Mouse (Mus musculus) T-helper 1 cell (primary cell): ENCODE results near the gene Suv39h2.

Experiments used
- in situ Hi-C: fragments of 300-600 bp; cut with MboI, MseI; formaldehyde crosslinking; loops from one replicate; pipeline ENCODE4 v1.15.1; 2025; ENCODE audit warnings: high pct_unique_total_duplicates

Suv39h2 gene

DNA sequence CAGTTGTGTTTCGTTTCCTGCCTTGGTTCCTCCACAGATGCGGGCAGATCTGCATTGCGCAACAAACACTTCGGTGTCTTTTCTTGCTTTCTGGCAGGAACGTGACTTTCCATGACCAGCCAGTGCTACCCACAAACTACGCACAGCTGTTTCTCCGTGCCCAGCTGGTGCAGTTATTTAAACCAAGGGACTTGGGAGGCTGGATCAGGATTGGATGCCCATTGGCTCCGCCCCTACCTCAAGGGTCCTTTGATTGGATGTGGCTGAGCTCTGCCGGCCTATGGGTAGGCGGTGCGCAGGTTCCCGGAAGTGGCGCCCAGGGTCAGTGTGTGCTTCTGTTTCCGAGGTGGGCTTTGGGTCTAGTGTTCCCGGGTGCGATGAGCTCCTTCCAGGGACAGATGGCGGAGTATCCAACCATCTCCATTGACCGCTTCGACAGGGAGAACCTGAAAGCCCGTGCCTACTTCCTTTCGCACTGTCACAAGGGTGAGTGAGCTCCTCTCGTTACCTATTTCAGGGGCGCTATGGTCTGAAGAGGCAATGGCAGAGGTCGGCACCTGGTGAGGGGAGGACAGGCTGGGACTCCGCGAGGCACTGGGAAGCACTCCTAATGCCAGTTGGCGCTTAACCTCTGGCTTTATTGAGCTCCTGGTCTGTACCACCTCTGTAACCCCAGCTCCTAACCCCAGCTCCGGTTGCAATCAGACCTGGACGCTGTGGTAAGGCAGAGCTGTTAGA lies 50.8 kb downstream of the Suv39h2 start, which contains the start of gene Dclre1c:
Gene Dclre1c (plus strand): TSS at position 291 of the 738 bp plus-strand sequence.
- in situ Hi-C loops, result no loop called here

DNA sequence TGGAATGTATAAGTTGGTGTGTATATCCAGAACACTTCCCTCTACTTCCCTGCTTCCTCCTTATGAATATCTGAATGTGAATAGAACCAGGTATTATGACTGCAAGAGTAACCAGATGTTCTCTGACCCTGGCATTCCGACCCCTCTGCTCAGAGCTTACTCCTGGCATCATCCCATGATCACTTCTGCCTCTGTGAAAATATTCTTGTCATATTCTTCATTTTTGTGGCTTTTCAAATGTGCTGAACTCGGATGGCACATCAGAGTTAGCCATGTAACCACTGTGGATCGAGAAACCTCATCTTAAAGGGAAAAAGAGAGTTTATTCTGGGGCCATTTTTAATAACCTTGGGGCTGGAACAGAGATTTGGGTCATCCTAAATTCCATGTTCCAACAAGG lies 52.3 kb downstream of the Suv39h2 start, which contains the start of gene Meig1:
Gene Meig1 (minus strand): TSS at position 101 of the 400 bp plus-strand sequence.
- in situ Hi-C loops, result no loop called here

DNA sequence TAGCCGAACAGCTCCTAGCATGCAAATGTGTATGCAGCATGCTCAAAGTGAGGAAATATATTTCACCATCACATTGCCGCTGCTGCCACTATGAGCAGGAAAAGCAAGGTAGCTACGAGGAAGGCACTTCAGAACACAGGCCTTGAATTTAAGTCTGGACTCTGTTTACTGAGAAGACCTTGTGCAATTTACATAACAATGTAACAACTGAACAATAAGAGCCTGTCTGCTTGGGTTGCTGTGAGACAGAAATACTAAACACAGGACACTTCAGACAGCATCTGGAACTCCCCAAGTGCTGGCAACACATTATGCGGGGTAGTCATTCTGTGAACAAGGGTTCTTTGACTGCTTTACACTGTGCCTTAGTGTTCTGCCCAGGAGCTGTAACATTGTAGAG lies 54.7 kb downstream of the Suv39h2 start:
- in situ Hi-C loops, result no loop called here

- in situ Hi-C loops, result no loop called here
Observed at GRCm38 (mm10) chr2:3418883-3419431, 55.9 kb downstream of the Suv39h2 start.

- in situ Hi-C loops, result no loop called here
Observed at GRCm38 (mm10) chr2:3415676-3416075, 59.2 kb downstream of the Suv39h2 start.

DNA sequence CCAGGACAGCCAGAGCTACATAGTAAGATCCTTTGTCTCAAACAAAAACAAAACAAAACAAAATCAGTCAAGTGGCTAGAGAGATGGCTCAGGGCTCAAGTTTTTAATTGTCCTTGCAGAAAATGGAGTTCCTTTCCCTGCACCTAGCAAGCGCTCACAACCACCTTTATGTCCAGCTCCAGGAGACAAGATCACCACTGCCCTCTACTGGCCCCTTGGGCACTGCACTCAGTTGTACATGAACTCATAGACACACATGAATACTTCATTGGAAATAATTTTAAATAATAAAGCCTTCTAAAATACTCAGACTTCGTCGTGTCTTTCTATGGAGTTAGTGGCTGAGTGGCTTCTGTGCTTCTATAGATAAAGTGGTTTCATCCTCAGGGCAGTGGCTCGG lies 60.6 kb downstream of the Suv39h2 start:
- in situ Hi-C loops, result loop anchor here (5.0 kb wide), 1 partner anchor 67 kb away; no protein-coding TSS in a partner anchor

GRCm38 (mm10) chr2:3407756-3408155 lies 67.1 kb downstream of the Suv39h2 start:
- in situ Hi-C loops, result no loop called here

DNA sequence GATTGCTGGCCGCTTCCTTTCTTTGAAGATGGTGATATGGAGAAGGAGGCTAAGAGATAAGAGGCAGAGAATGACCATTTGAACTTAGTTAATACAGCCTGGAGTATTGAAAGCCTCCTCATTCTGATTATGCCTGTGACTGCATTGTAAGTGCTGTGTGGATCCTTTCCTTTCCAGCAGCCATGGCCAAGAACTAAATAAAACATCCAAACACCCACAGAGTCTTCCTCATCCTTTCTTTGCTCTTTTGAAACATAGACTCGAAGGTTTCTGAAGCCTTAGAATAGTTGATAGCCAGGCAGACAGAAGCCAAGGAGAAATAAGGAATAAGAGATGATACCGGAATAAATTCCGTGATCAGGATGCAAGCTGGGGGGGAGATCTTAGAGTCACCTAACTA lies 68.8 kb downstream of the Suv39h2 start:
- in situ Hi-C loops, result no loop called here
